In the genomic region with DNA sequence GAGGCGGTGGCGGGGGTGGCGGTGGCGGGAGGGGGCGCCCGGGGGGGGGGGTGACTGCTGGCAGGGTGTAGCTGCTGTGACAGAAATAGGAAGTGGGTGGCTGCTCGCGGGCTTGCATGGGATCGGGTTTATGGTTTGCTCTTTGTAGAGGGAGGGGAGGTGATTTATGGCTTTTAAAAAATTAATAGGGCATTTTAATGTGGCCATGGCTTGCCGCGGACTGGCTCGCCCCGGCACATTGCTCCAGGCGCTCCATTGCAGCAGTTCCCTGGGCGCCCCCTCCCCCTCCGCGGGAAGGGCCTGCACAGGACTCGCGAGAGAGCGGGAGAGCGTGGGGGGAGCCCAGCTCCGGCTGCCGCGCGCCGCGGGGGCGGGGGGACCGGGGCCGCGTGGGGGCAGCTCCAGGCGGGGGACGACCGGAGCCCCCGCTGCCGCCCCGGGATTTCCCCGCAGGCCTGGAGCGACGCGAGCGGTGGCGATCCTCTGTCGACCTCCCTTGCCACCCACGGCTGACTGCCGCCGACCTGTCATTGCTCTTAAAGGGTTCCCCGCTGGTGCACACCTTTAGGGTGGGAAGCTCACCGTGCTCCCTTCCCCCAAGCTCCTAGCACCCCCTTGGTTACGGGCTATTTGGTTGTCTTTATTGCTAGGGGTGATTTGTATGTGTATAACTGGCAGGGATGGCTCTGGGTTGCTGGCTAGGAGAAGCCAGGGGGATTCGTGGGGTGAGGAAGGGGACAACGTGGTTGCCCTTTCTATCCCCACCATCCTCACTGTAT, we compare ENCODE assay signal across 8 mouse cellular contexts. TPM values are rescaled to one million over a fixed set of nuclear protein-coding genes. Genes with fewer than 3 reads are reported as not detected.
DNase-seq lines count a peak whose midpoint lies in the region; ATAC-seq lines count a peak whose summit lies in the region.

No protein-coding gene starts in this region.

- peak; percentile 49 for DNase-seq in ES-CJ7 (ENCODE audit: low read depth, low spot score)
- peak; percentile 14 for DNase-seq in c-Kit-positive CD71-positive TER-119-positive erythroid progenitor cells, embryonic 14.5 days (ENCODE audit: low spot score)
- DNase-seq in forelimb bud, embryonic 11.5 days (ENCODE audit: low read depth, low spot score): peak; percentile 83
- peak; percentile 81 for DNase-seq in hindbrain, embryonic 11.5 days (ENCODE audit: low spot score)
- DNase-seq in layer of hippocampus, postnatal 14 days (ENCODE audit: low spot score in 2 of 2): peak; percentile 75 to 85
- peak; percentile 91 for DNase-seq in lung, postnatal 10 days
- DNase-seq in retina, embryonic 14.5 days (ENCODE audit: low spot score): peak; percentile 81
- DNase-seq in thymus, postnatal 4 days: peak; percentile 74

- ATAC-seq in hindbrain, embryonic 11.5 days (ENCODE audit: low FRiP score): peak; percentile 63

- H3K4me3 ChIP-seq in hindbrain, embryonic 11.5 days (ENCODE audit: low read depth, low read length): peak overlapping the region; percentile 89

- H3K36me3 ChIP-seq in hindbrain, embryonic 11.5 days (ENCODE audit: control insufficient read depth, insufficient read depth, low read length): no peaks in the 10 kb centered on the region

- H3K9ac ChIP-seq in hindbrain, embryonic 11.5 days (ENCODE audit: low read depth, low read length): peak overlapping the region; percentile 88

- H3K9me3 ChIP-seq in hindbrain, embryonic 11.5 days (ENCODE audit: control insufficient read depth, low read length): no peaks in the 10 kb centered on the region

- no peaks in the 10 kb centered on the region for H3K4me1 ChIP-seq in hindbrain, embryonic 11.5 days (replicated peaks; ENCODE audit: control insufficient read depth, insufficient read depth, low read length)

- no peaks in the 10 kb centered on the region for H3K27me3 ChIP-seq in hindbrain, embryonic 11.5 days (ENCODE audit: control insufficient read depth, insufficient read depth, low read length)

- H3K4me2 ChIP-seq in hindbrain, embryonic 11.5 days (replicated peaks; ENCODE audit: low read depth, low read length): peak overlapping the region; percentile 84

- under 1% methylated on average over 41 of the region's 52 CpGs for WGBS in hindbrain, embryonic 11.5 days

- H3K27ac ChIP-seq in hindbrain, embryonic 11.5 days (ENCODE audit: low read depth, low read length): peak overlapping the region; percentile 90

RNA-seq across cellular contexts. Expression of gene Ppp3ca, which starts 1.4 kb away (rescaled TPM):
- 70.9 and 71.9 TPM in 2 replicates for polyA plus RNA-seq in hindbrain, embryonic 11.5 days (2014; fragmentation: Nextera tagmentation; extraction: Ambion mirVana)
- 100 to 1,000 TPM; 988 to 997 TPM for total RNA-seq in layer of hippocampus, postnatal 14 days (2021)

Comparison
In these comparisons a context has a peak if more than half of its experiments do, and no peak if none do; other contexts are left out.
1. Peak in every context shown above with its lines: DNase-seq, ATAC-seq, H3K4me3 ChIP-seq and H3K27ac ChIP-seq.
2. DNase-seq: peak in every context shown above with its lines; median percentile 91 in lung, postnatal 10 days; 83 in forelimb bud, embryonic 11.5 days; 81 in hindbrain, embryonic 11.5 days; 81 in retina, embryonic 14.5 days; 80 in layer of hippocampus, postnatal 14 days; 74 in thymus, postnatal 4 days; 49 in ES-CJ7; 14 in c-Kit-positive CD71-positive TER-119-positive erythroid progenitor cells, embryonic 14.5 days.